Mouse (Mus musculus) adrenal gland, adult 2 months (tissue): ENCODE measurements around the gene Stk10. TPM values are rescaled to one million over a fixed set of nuclear protein-coding genes. Genes with fewer than 3 reads are reported as not detected.
A peak's percentile ranks its signal among the peaks of the same experiment; 100 is the strongest.

ENCODE experiments used
- DNase-seq: peaks from one replicate; pipeline ENCODE4 v3.0.0; 2021
- polyA plus RNA-seq: library from polyadenylated mRNA; depleted of rRNA; stranded (reverse); fragments of >200 nt; gene quantifications from 2 replicates; pipeline ENCODE4 v1.2.3, GENCODE M21; 2012
- total RNA-seq, 2 experiments: library from RNA; stranded (reverse); gene quantifications; 2 replicates each; pipeline ENCODE4 v1.2.3; 2021

The Stk10 gene
- total and polyA plus RNA-seq, 3 experiments, result 6.7 to 13.1 (median 11.2) TPM

- DNase-seq, result no peak
Observed at GRCm38 (mm10) chr11:32629713-32630211, 96.7 kb downstream of the Stk10 start.

- no peak for DNase-seq
Observed at GRCm38 (mm10) chr11:32632671-32633070, 99.6 kb downstream of the Stk10 start.

GRCm38 (mm10) chr11:32633542-32633941 is 100.4 kb downstream of the Stk10 start:
- no peak for DNase-seq

- DNase-seq, result no peak
Observed at GRCm38 (mm10) chr11:32634143-32634542, 101.0 kb downstream of the Stk10 start.

- DNase-seq, result no peak
Observed at GRCm38 (mm10) chr11:32634842-32635241, 101.7 kb downstream of the Stk10 start.

- no peak for DNase-seq
Observed at GRCm38 (mm10) chr11:32636275-32636674, 103.2 kb downstream of the Stk10 start.

GRCm38 (mm10) chr11:32638521-32639255 is 105.6 kb downstream of the Stk10 start:
- DNase-seq, result no peak

GRCm38 (mm10) chr11:32640617-32641016 is 107.5 kb downstream of the Stk10 start:
- no peak for DNase-seq

- DNase-seq, result peak; percentile 95
Observed at GRCm38 (mm10) chr11:32642249-32642876, 109.3 kb downstream of the Stk10 start, which contains the start of gene Fbxw11. TSS of gene Fbxw11 (plus strand) at chr11:32642724.

GRCm38 (mm10) chr11:32642899-32643886 is 110.1 kb downstream of the Stk10 start:
- DNase-seq, result peak; percentile 17

- DNase-seq, result peak; percentile 48
Observed at GRCm38 (mm10) chr11:32644010-32644409, 110.9 kb downstream of the Stk10 start.

GRCm38 (mm10) chr11:32647265-32647664 is 114.2 kb downstream of the Stk10 start:
- DNase-seq, result no peak

GRCm38 (mm10) chr11:32650236-32650749 is 117.2 kb downstream of the Stk10 start:
- DNase-seq, result no peak

GRCm38 (mm10) chr11:32650893-32651590 is 117.9 kb downstream of the Stk10 start:
- DNase-seq, result no peak

GRCm38 (mm10) chr11:32651723-32652122 is 118.6 kb downstream of the Stk10 start:
- no peak for DNase-seq

- no peak for DNase-seq
Observed at GRCm38 (mm10) chr11:32662082-32662656, 129.1 kb downstream of the Stk10 start.

GRCm38 (mm10) chr11:32665639-32666038 is 132.5 kb downstream of the Stk10 start:
- no peak for DNase-seq

- DNase-seq, result no peak
Observed at GRCm38 (mm10) chr11:32666983-32667382, 133.9 kb downstream of the Stk10 start.

- no peak for DNase-seq
Observed at GRCm38 (mm10) chr11:32671480-32671879, 138.4 kb downstream of the Stk10 start.
